Mouse (Mus musculus) kidney, embryonic 14.5 days (tissue): ENCODE data around the gene Mylk. TPM values are rescaled to one million over a fixed set of nuclear protein-coding genes. Genes with fewer than 3 reads are reported as not detected.

Experiments
- ATAC-seq: fragments of 200-750 bp; cut with Nextera tagmentation; 2 replicates; pipeline ENCODE4 v1.8.0; 2017; ENCODE audit warnings: moderate number of reproducible peaks, mild to moderate bottlenecking, moderate TSS enrichment, moderate library complexity; ENCODE audit not compliant: low FRiP score, low TSS enrichment
- H3K27ac ChIP-seq: fragments of 300-500 bp; sonication (generic); 2 replicates; pipeline ENCODE4 v1.5.1; 2014; ENCODE audit warnings: low read depth, mild to moderate bottlenecking, low read length, moderate library complexity, mixed read lengths
- H3K27me3 ChIP-seq: fragments of 300-500 bp; sonication (generic); 2 replicates; pipeline ENCODE4 v1.6.1; 2014; ENCODE audit warnings: mild to moderate bottlenecking, low read length; ENCODE audit not compliant: control insufficient read depth, insufficient read depth
- H3K36me3 ChIP-seq: fragments of 300-500 bp; sonication (generic); 2 replicates; pipeline ENCODE4 v1.6.1; 2014; ENCODE audit warnings: low read length, mixed read lengths; ENCODE audit not compliant: control insufficient read depth, insufficient read depth
- H3K4me1 ChIP-seq: fragments of 300-500 bp; sonication (generic); 2 replicates; pipeline ENCODE4 v1.6.1; 2014; ENCODE audit warnings: low read length, mixed read lengths; ENCODE audit not compliant: control insufficient read depth, insufficient read depth
- H3K4me2 ChIP-seq: fragments of 300-500 bp; sonication (generic); replicated peaks from 2 replicates; pipeline ENCODE4 v1.6.1; 2014; ENCODE audit warnings: low read depth, mild to moderate bottlenecking, low read length
- H3K4me3 ChIP-seq: fragments of 300-500 bp; sonication (generic); 2 replicates; pipeline ENCODE4 v1.5.1; 2014; ENCODE audit warnings: mild to moderate bottlenecking, low read length
- H3K9ac ChIP-seq: fragments of 300-500 bp; sonication (generic); 2 replicates; pipeline ENCODE4 v1.6.1; 2014; ENCODE audit warnings: low read depth, mild to moderate bottlenecking, low read length, moderate library complexity
- H3K9me3 ChIP-seq: fragments of 300-500 bp; sonication (generic); 2 replicates; pipeline ENCODE4 v1.6.1; 2016; ENCODE audit warnings: low read length; ENCODE audit not compliant: control insufficient read depth
- WGBS: fragments of 180-500 bp; shearing (Covaris S2); extraction: QIAGEN DNeasy Blood & Tissue Kit; methylation state at CpG from one replicate; pipeline ENCODE4 v1.1.7; 2014; 5-methylcytosine and 5-hydroxymethylcytosine counted together
- polyA plus RNA-seq: library from polyadenylated mRNA; unstranded; fragments of >200 nt; fragmentation: Nextera tagmentation; extraction: Ambion mirVana; gene quantifications from 2 replicates; pipeline ENCODE4 v1.2.1, GENCODE M21; 2014

Gene Mylk
- polyA plus RNA-seq, 1 experiment from 2014 or later = 34.0 TPM

GRCm38 (mm10) chr16:34941915-34942314, 196.9 kb downstream of the Mylk start:
- Histone ChIP-seq H3K27ac (no peak overlapping the region), H3K4me3 (no peak overlapping the region), H3K27me3 (no peaks in the 10 kb centered on the region), H3K9ac (no peak overlapping the region), H3K9me3 (no peaks in the 10 kb centered on the region), H3K36me3 (peaks cover 5% of the 10 kb centered on the region; the same call in 1 of the 2 replicates), H3K4me1 (peaks cover 13% of the 10 kb centered on the region; the same call in 1 of the 2 replicates), H3K4me2 (no peak overlapping the region)
- ATAC-seq = no peak
- 28% methylated on average over 3 of the region's 3 CpGs for WGBS

- Histone ChIP-seq H3K4me2 (no peak overlapping the region), H3K9ac (no peak overlapping the region), H3K36me3 (no peaks in the 10 kb centered on the region), H3K27ac (no peak overlapping the region), H3K27me3 (no peaks in the 10 kb centered on the region), H3K4me1 (no peaks in the 10 kb centered on the region), H3K4me3 (no peak overlapping the region), H3K9me3 (no peaks in the 10 kb centered on the region)
- no peak for ATAC-seq
- WGBS = 86% methylated on average over 3 of the region's 3 CpGs
These were observed 201.3 kb downstream of the Mylk start for GRCm38 (mm10) chr16:34946301-34946700.

GRCm38 (mm10) chr16:34950935-34951334, 205.9 kb downstream of the Mylk start:
- WGBS = 83% methylated on average over 9 of the region's 9 CpGs
- ATAC-seq = no peak
- no peaks in the 10 kb centered on the region for H3K4me1 ChIP-seq
- H3K36me3 ChIP-seq = peaks cover 11% of the 10 kb centered on the region; the same call in 1 of the 2 replicates
- H3K27me3 ChIP-seq = no peaks in the 10 kb centered on the region
- no peak overlapping the region for H3K4me3 ChIP-seq
- no peak overlapping the region for H3K4me2 ChIP-seq
- H3K9ac ChIP-seq = no peak overlapping the region
- no peak overlapping the region for H3K27ac ChIP-seq
- peaks cover 5% of the 10 kb centered on the region; the same call in 1 of the 2 replicates for H3K9me3 ChIP-seq

- ATAC-seq = no peak
- H3K9ac ChIP-seq = no peak overlapping the region
- H3K4me1 ChIP-seq = 0 out of 2 replicates have a peak, but pooled peaks cover under 1% of the 10 kb centered on the region
- H3K36me3 ChIP-seq = peaks cover 16% of the 10 kb centered on the region; the same call in 1 of the 2 replicates
- H3K9me3 ChIP-seq = peaks cover 5% of the 10 kb centered on the region; the same call in 1 of the 2 replicates
- H3K27ac ChIP-seq = peak overlapping the region; percentile 47; the same call in 1 of the 2 replicates
- H3K4me2 ChIP-seq = no peak overlapping the region
- 64% methylated on average over 5 of the region's 5 CpGs for WGBS
- no peaks in the 10 kb centered on the region for H3K27me3 ChIP-seq
- H3K4me3 ChIP-seq = no peak overlapping the region
These were observed 207.2 kb downstream of the Mylk start for GRCm38 (mm10) chr16:34952254-34952653.

- no peak overlapping the region for H3K4me3 ChIP-seq
- 0 out of 2 replicates have a peak, but pooled peaks cover 3% of the 10 kb centered on the region for H3K4me1 ChIP-seq
- no peak for ATAC-seq
- H3K9ac ChIP-seq = no peak overlapping the region
- no peaks in the 10 kb centered on the region for H3K27me3 ChIP-seq
- no peak overlapping the region for H3K4me2 ChIP-seq
- H3K27ac ChIP-seq = no peak overlapping the region
- peaks cover 5% of the 10 kb centered on the region; the same call in 1 of the 2 replicates for H3K9me3 ChIP-seq
- H3K36me3 ChIP-seq = peaks cover 16% of the 10 kb centered on the region; the same call in 1 of the 2 replicates
- 81% methylated on average over 3 of the region's 3 CpGs for WGBS
These were observed 207.8 kb downstream of the Mylk start for GRCm38 (mm10) chr16:34952798-34953197.

DNA sequence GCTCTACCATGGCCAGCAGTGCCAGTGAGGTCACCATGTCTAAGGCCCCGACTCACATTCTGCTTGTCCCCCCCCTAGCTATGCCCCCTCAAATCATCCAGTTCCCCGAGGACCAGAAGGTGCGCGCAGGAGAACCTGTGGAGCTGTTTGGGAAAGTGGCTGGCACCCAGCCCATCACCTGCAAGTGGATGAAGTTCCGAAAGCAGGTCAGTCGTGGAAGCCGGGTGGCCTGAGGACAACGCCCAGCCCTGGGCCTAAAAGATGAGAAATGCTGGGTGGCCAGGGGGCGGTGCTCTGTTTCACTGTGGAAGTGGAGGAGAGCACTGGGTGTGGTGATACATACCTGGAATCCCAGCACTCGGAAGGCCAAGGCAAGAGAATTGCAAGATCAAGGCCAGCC, 208.5 kb downstream of the Mylk start:
- WGBS = 89% methylated on average over 10 of the region's 10 CpGs
- no peak overlapping the region for H3K4me3 ChIP-seq
- no peak overlapping the region for H3K27ac ChIP-seq
- H3K36me3 ChIP-seq = peaks cover 16% of the 10 kb centered on the region; the same call in 1 of the 2 replicates
- no peak overlapping the region for H3K4me2 ChIP-seq
- no peak overlapping the region for H3K9ac ChIP-seq
- H3K9me3 ChIP-seq = peaks cover 5% of the 10 kb centered on the region; the same call in 1 of the 2 replicates
- no peaks in the 10 kb centered on the region for H3K27me3 ChIP-seq
- H3K4me1 ChIP-seq = peaks cover 9% of the 10 kb centered on the region
- no peak for ATAC-seq

DNA sequence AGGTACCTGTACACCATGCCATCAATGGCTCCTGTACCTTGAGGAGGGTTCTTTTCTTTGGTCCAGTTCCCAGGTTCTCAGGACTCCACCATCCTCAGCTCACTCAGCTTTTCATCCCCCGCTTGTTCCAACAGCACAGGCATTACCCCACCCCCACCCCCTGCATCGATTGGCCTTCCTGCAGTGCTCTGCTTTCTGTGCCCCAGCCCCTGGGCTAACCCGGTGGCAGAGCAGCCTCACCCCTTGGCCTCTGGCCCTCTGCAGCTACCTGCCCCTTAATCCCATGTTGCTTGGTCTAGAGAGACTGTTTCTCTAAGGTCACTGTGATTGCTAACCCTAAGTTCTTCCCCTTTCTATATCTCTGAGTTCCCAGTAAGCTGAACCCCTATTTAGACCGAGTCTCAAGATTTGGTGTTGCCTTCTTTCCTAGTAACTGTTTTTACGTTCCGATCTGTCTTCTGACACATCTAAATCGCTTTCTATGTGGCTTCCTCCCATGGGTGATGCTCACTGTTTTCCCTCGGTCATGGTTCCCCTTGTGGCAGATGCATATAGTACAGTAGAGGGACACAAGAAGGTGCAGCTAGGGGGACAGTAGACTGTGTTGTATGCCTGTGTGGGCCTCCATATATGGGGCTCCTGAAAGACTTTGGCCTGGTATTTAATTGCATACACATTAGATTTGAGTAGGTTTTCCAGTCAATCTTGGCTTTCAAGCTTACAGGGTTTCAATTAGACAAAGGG, 212.6 kb downstream of the Mylk start:
- no peak for ATAC-seq
- no peak overlapping the region for H3K9ac ChIP-seq
- H3K9me3 ChIP-seq = peaks cover 5% of the 10 kb centered on the region; the same call in 1 of the 2 replicates
- H3K27ac ChIP-seq = peak overlapping the region; percentile 81; the same call in 1 of the 2 replicates
- H3K36me3 ChIP-seq = peaks cover 16% of the 10 kb centered on the region; the same call in 1 of the 2 replicates
- no peaks in the 10 kb centered on the region for H3K27me3 ChIP-seq
- 68% methylated on average over 8 of the region's 8 CpGs for WGBS
- H3K4me3 ChIP-seq = no peak overlapping the region
- no peak overlapping the region for H3K4me2 ChIP-seq
- peaks cover 39% of the 10 kb centered on the region for H3K4me1 ChIP-seq

DNA sequence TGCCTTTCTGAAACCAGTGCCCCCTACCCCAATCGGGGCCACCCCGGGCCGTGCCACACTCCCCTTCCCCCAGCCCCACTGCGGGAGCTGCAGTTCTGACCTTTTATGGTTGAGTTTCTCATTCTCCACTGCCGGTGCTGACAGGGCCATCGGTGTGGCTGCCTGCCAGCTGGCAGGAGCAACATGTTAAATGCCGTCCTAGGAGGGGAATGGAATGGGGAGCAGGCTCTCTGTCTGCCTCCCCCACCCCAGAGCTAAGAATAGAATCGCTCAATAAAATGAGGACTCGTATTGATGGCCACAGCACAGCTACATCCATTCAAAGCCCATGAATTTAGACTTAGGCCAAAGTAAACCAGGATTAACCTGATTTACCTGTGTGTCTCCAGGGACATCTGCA, 213.7 kb downstream of the Mylk start:
- ATAC-seq = peak; percentile 56
- Histone ChIP-seq H3K4me3 (no peak overlapping the region), H3K36me3 (peaks cover 16% of the 10 kb centered on the region; the same call in 1 of the 2 replicates), H3K4me2 (no peak overlapping the region), H3K4me1 (peaks cover 48% of the 10 kb centered on the region), H3K9ac (no peak overlapping the region), H3K9me3 (peaks cover 5% of the 10 kb centered on the region; the same call in 1 of the 2 replicates), H3K27ac (peak overlapping the region; percentile 81; the same call in 1 of the 2 replicates), H3K27me3 (no peaks in the 10 kb centered on the region)
- WGBS = 14% methylated on average over 9 of the region's 9 CpGs

- WGBS = 52% methylated on average over 5 of the region's 5 CpGs
- no peak overlapping the region for H3K4me2 ChIP-seq
- H3K27me3 ChIP-seq = no peaks in the 10 kb centered on the region
- H3K9me3 ChIP-seq = peaks cover 5% of the 10 kb centered on the region; the same call in 1 of the 2 replicates
- H3K27ac ChIP-seq = peak overlapping the region; percentile 81
- H3K36me3 ChIP-seq = peaks cover 18% of the 10 kb centered on the region; the same call in 1 of the 2 replicates
- H3K9ac ChIP-seq = no peak overlapping the region
- no peak overlapping the region for H3K4me3 ChIP-seq
- no peak for ATAC-seq
- H3K4me1 ChIP-seq = peaks cover 49% of the 10 kb centered on the region
These were observed 214.3 kb downstream of the Mylk start for GRCm38 (mm10) chr16:34959261-34959660.
